In the genomic region with DNA sequence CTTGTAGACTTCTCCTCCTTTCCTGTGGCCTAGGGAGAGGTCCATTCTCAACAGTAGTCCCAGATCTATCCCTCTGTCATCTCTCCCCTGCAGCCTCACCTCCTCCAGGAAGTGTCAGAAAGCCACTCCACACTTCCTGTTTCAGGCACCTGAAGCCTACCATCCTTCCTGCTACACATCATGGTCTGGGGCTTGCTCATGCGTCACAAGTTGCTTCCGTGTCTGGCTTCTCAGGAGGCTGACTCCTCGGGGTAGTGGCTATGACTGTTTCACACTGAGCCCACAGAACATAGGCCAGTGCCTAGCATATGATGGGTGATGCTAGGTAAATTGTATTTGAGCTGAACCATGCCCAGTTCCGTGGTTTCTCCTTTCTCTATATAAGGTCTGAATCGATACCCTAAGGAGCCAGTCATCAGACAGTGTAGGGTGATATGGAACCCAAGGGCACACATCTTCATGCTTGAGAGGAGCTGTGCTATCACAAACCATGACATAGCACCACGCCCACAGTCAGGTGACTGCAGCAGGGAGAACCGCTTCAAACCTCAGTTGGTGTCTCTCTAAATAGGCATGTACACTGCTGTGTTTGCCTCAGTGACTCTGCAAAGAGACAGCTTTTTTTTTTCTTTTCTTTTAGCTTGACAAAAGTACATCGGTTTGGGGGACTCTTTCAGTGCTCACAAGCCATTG, we compare ENCODE assay signal across 1 mouse cellular context.
TF ChIP-seq lines count a peak whose summit lies in the region.

No protein-coding gene starts in this region.

TF ChIP-seq in CH12.LX, 34 proteins besides CTCF, POLR2A, EP300 and RAD21 (continued from another document):
- TF ChIP-seq MAZ (IDR thresholded peaks at IDR 0.05; ENCODE audit: low read depth, low read length) (no peak), NELFE (IDR thresholded peaks at IDR 0.05; ENCODE audit: low read depth, low read length) (no peak), USF1 (IDR thresholded peaks at IDR 0.05; ENCODE audit: low read depth, low read length) (peak; percentile 39), KAT2A (IDR thresholded peaks at IDR 0.05; ENCODE audit: insufficient replicate concordance, low read length) (no peak), NRF1 (IDR thresholded peaks at IDR 0.05; ENCODE audit: low read depth, low read length) (peak; percentile 65), HCFC1 (IDR thresholded peaks at IDR 0.05; ENCODE audit: low read depth, low read length) (0 out of 2 replicates have a peak, but pooled peaks have one; percentile 26), GABPA (IDR thresholded peaks at IDR 0.05; ENCODE audit: insufficient replicate concordance, low read depth, low read length) (no peak), ZMIZ1 (IDR thresholded peaks at IDR 0.05; ENCODE audit: low read depth, low read length) (no peak), ZC3H11A (IDR thresholded peaks at IDR 0.05; ENCODE audit: low read depth, low read length) (no peak), E2F4 (IDR thresholded peaks at IDR 0.05; ENCODE audit: insufficient replicate concordance, low read depth, low read length) (no peak), USF2 (conservative IDR thresholded peaks at IDR 0.05; ENCODE audit: low read depth, low read length) (no peak)
